Mouse (Mus musculus) heart, postnatal 0 days (tissue): Measurements from ENCODE around the gene Rbms3.

Source experiments
- CTCF ChIP-seq: IDR thresholded peaks from 2 replicates; pipeline ENCODE4 v1.5.1; 2016; ENCODE audit warnings: antibody characterized with exemption, control low read depth, low read depth
- EP300 ChIP-seq: IDR thresholded peaks from 2 replicates; pipeline ENCODE4 v1.6.1; 2016; ENCODE audit warnings: antibody characterized with exemption, low read depth

GRCm38 (mm10) chr9:117102198-117102930 lies 527.3 kb downstream of the Rbms3 start:
- no peak for TF ChIP-seq CTCF
- TF ChIP-seq EP300 = no peak
